Mouse (Mus musculus): ENCODE results near the gene Khdc4. TPM values are rescaled to one million over a fixed set of nuclear protein-coding genes. Genes with fewer than 3 reads are reported as not detected.
"Not testable (repeated sequence)": the region's sequence is repeated elsewhere in the genome, so short reads cannot be mapped to it uniquely, and the experiment has no call there.

Gene Khdc4
- total RNA-seq, 2 experiments from 2014 or later = 18.0 to 20.8 TPM

DNA sequence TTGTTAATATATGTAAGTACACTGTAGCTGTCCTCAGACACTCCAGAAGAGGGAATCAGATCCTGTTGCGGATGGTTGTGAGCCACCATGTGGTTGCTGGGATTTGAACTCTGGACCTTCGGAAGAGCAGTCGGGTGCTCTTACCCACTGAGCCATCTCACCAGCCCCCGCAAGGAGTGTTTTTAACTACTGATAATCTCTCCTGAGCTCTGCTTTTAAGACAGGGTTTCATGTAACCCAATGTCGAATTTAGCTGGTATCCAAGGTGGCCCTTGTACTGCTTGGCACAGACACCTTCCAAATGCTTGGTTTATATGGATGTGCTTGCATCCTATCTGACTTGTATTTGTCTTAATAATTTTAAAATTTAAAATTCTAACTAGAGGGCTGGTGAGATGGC is 30.1 kb downstream of the Khdc4 start:
- not testable (repeated sequence) for DNase-seq
- intact Hi-C loops (cut with DNase I; ENCODE audit: low total_unique reads) = loop anchor here (2.0 kb wide), 1 partner anchor 25 kb away; no protein-coding TSS in a partner anchor

DNA sequence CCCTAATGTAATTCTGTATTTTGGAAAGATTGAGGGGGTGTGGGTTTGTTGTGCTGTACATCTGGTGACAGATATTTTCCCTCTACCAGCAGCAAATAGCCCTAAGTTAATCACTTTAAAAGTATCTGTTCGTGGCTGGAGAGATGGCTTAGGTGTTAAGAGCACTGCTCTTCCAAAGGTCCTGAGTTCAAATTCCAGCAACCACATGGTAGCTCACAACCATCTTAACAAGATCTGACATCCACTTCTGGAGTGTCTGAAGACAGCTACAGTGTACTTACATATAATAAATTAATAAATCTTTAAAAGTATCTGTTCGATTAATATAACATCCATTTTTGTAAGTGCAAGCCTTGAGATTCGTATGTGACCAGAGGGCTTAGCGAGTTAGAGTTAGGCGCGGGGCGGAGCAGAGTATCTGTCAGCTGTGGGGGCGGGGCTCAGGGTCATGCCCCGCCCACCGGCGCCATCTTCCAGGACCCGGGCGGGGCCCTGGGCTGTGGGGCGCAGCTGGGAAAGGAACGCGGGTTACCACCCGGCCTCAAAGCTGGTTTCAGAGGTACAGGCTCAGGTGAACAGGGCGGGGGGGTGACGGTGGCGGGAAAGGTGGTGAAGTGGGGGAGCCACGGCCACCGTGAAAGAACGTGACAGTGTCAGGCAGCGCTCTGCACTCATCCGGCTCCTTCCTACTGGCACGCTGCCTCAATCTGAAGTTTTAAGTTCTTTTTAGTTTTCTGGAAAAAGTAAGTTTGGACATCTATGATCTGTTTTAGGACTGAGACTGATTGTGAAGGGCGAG is 31.0 kb downstream of the Khdc4 start, which contains the start of gene Rit1:
TSS of gene Rit1 (plus strand) at position 440 of the 799 bp plus-strand sequence.
- intact Hi-C loops (cut with DNase I; ENCODE audit: low total_unique reads) = no loop called here

DNA sequence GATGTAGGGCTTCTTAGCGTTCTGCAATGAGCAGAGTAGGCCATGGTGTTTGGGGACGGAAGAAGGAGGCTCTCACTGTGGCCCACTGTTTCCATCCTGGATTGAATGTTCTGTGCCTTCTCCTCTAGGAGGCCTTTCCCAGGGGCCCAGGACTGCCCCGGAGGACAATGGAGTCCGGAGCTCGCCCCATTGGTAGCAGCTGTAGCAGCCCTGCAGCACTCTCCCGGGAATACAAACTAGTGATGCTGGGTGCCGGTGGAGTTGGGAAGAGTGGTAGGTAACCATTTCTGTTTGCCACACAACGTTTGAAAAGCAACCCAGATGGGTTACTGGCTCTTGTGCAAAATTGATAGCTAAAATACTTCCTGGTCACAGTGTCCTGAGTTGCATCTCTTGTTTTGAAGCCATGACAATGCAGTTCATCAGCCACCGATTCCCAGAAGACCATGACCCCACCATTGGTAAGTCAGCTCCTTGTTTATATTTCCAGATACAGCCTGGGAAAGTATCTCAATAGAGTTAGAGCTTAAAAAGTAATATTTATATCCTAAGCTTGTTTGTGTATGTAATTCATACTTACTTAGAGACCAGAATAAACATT is 31.7 kb downstream of the Khdc4 start:
- peak; percentile 14 for DNase-seq
- intact Hi-C loops (cut with DNase I; ENCODE audit: low total_unique reads) = no loop called here

More for the DNA sequence above, 31.0 kb downstream of the Khdc4 start, which contains the start of gene Rit1:
- peak; percentile 88 for DNase-seq

DNA sequence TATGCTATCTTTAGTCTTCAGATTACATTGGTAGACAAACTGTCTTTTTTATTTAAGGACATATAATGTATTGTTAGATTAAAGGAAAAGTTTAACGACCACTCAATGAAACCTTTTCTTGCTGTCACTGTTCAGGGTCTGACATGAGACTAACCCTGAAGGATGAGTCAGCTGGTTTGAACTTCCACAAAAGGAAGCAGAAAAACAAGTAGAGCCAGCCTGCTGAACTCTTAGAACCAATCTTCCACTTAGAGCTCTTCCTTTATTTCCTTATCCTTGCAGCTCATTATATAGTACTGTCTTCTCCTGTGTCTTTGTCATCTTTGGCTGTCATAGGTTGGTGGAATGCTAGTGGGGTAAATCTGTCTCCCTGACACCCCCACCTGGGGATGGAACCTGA is 32.2 kb downstream of the Khdc4 start:
- intact Hi-C loops (cut with DNase I; ENCODE audit: low total_unique reads) = no loop called here
- no peak for DNase-seq

DNA sequence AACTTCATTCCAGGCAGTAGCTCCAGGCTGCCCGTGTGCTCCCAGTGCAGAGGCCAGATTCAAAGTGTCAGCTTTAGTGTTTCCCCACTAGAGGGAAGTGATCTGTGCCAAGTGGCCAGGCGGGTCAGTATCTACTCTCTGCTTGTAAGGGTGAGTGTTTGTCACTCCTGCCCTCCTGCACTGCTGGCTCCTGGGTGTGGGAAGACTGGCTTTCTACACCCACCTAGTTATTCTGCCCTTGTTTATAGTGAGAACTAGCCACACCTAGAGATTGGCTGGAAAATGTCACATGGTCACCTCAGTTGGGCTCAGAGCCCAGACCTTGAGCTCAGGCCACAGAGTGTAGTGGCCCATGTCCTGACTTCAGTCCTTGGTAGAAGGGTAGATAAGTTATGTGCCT is 33.5 kb downstream of the Khdc4 start:
- DNase-seq = no peak
- intact Hi-C loops (cut with DNase I; ENCODE audit: low total_unique reads) = no loop called here

DNA sequence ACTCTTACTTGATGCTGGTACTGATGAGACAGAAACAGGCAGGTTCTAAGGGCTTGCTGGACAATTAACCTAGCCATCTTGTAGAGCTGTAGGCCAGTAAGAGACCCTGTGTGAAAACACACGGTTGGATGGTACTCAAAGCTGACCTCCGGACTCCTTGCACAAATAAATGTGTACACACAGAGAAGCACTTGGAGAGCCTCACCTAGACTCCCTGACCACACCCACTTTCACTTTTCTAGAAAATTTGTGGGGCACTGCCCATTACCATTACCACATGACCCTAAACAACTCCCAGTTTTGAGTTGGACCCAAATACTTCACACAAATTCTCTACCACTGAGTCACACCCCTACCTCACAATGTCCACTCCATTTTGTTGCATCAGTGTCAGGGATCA is 51.0 kb downstream of the Khdc4 start:
- intact Hi-C loops (cut with DNase I; ENCODE audit: low total_unique reads) = loop anchor here (5.0 kb wide), 1 partner anchor 59 kb away; no protein-coding TSS in a partner anchor
- no peak for DNase-seq

DNA sequence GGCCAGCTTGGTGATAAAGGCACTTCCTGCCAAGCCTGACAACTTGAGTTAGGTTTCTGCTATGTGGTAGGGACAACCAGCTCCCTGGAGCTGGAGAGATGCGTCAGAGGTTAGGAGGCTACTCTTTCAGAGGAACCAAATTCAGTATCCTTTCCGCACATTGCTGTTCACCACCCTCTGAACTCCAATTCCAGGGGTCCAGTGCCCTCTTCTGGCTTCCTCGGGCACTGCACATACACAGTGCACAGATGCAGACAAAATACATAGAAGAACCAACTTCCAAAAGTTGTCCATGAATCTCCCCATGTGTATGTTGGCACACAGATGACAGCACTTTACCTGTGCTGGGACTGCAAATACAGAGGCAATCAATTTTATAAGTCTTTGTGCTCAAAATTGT is 53.0 kb downstream of the Khdc4 start:
- peak; percentile 54 for DNase-seq
- intact Hi-C loops (cut with DNase I; ENCODE audit: low total_unique reads) = loop anchor here (5.0 kb wide), 1 partner anchor 61 kb away; no protein-coding TSS in a partner anchor

DNA sequence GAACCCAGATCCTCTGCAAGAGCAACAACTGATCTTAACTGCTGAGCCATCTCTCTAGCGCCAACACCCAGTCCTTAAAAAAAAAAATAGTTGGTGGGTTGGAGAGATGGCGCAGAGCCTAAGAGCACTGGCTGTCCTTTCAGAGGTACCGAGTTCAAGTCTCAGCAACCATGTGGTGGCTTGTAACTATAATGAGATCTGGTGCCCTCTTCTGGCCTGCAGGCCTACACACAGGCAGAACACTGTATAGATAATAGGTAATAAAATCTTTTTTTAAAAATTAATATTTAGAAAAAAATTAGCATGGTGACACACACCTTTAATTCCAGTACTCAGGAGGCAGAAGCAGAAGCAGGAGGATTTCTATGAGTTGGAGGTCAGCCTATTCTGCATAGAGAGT is 54.5 kb downstream of the Khdc4 start:
- no peak for DNase-seq
- intact Hi-C loops (cut with DNase I; ENCODE audit: low total_unique reads) = no loop called here

DNA sequence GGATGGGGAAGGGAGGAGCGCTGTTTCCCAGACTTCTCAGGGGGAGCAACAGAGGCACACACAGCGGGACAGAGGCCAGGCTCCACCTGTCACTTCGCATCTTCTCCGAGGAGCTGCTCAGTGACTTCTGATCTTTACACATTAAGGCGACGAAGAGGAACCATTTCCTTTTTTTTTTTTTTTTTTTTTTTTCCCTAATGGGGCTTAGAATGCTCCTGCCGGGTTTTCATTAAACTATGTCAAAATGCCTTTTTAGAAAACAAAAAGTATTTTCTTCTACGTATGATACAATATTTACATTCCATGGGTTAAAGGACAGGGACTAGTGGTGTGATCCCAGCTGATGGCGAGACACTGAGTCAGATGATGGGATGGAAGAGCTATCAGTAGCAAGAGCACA is 59.9 kb downstream of the Khdc4 start:
- intact Hi-C loops (cut with DNase I; ENCODE audit: low total_unique reads) = no loop called here
- no peak for DNase-seq

DNA sequence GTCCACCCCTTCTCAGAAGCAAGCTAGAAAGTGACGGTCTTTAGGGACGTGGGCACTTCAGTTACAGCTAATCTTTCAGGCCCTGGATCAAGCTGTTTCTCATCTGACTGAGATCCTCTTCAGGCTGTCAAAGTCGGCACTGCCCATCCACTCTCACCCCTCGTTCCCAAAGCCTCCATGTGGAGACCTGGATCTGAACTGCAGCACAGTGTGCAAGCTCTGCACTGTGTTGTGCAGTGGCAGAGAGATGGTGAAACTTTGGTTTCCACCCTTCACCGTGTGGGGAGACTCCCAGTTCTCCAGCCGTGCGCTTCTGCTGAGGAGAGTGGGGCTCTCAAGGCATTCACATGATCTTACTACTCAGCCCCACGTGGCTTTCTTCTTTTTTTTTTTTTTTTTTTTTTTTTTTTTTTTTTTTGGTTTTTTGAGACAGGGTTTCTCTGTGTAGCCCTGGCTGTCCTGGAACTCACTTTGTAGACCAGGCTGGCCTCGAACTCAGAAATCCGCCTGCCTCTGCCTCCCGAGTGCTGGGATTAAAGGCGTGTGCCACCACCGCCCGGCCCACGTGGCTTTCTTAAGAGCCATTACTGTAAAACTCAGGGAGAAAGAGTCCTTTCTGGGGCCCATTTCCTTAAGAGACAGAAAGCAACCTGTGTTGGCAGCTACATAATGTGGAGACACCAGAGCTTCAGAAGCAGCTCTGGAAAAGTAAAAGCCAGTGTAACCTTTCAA is 60.7 kb downstream of the Khdc4 start:
- intact Hi-C loops (cut with DNase I; ENCODE audit: low total_unique reads) = no loop called here
- DNase-seq = no peak

DNA sequence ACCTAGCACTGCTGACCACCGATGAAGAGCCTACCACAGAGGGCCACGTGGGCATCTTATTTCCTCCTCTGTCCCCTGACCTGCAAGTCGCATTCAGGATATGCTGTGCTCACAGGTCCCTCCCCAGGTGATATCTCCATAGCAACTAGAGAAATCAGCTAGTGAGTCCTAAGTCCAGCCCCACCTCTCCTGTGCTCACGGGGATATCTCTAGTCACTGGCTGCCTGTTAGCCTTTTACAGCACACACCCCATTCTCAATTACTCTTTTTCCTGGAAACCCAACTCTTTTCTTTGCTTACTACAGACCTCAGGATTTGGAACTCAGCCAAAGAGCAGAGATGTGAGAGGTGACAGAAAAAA is 61.2 kb downstream of the Khdc4 start:
- no peak for DNase-seq
- intact Hi-C loops (cut with DNase I; ENCODE audit: low total_unique reads) = no loop called here

DNA sequence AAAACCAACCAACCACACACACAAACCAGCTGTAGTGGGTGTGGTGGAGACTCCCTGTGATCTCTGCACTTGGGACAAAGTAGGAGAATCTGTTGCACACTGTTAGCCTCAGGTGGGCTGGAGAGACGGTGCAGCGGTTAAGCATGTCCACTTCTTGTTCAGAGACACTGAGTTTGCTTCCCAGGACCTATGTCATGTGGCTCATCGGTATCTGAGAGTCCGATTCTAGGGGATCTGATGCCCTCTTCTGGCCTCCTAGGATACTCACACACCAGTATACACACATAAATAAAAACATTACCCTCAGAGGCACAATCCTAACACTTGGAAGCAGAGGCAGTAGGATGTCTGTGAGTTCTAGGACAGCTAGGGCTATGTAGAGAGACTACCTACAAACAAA is 68.7 kb downstream of the Khdc4 start:
- DNase-seq = no peak
- intact Hi-C loops (cut with DNase I; ENCODE audit: low total_unique reads) = no loop called here

DNA sequence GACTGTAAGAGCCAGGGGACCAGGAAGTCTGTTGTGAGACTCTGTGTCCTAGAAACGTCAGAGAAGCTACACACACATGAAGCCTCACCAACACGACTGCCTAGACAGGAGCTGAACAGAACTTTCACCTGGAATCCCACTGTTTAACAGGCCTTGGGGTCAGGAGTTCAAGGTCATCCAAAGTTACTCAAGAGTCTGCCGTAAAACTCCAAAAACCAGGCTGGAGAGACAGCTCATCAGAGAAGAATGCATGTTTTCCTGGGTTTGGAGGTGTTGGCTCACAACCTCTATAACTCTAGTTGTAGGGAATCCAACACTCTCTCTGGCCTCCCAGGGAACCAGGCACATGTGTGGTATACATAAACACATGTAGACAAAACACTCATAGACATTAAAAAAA is 69.9 kb downstream of the Khdc4 start:
- no peak for DNase-seq
- intact Hi-C loops (cut with DNase I; ENCODE audit: low total_unique reads) = no loop called here

DNA sequence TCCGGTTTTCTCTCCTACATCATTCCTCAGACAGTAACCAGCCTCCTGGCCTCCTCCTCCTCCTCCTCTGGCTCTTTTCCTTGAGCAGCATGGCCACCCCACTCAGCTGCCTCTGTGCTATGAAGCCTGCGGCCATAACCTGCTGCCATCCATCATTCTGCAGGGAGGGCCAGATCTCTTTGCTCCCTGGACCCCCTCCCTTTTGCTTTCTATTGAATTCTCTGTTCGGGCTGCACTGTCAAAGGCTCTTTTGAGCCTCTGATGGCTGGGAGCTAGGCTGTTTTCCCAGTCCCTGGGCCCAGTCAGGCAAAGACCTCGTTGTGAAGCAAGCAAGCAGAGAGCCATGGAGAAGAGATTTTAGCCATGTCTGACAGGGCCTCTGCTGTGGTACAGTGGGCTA is 70.7 kb downstream of the Khdc4 start:
- DNase-seq = no peak
- intact Hi-C loops (cut with DNase I; ENCODE audit: low total_unique reads) = no loop called here

DNA sequence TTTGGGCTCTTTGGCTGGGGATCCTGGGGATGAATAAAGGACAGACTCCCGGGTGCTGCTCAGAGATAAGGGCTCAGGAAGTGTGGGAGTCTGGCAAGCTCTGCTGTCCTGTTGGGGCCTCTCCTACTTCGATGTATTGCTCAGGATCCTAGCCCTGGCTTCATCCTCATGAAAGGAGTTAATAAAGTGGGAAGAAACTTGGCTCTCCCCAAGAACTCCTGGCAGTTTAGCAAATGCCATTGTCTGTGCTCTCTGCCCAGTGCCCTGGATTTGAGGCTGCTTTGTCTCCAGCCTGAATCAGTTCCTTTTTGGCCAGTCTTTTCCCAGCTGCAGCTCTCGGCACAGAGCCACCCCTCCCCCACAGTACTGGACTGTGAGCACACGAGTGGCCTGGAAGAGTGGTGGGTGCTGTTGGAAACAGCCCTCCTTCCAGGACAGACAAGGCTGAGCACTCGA is 72.5 kb downstream of the Khdc4 start:
- intact Hi-C loops (cut with DNase I; ENCODE audit: low total_unique reads) = no loop called here
- peak; percentile 87 for DNase-seq

DNA sequence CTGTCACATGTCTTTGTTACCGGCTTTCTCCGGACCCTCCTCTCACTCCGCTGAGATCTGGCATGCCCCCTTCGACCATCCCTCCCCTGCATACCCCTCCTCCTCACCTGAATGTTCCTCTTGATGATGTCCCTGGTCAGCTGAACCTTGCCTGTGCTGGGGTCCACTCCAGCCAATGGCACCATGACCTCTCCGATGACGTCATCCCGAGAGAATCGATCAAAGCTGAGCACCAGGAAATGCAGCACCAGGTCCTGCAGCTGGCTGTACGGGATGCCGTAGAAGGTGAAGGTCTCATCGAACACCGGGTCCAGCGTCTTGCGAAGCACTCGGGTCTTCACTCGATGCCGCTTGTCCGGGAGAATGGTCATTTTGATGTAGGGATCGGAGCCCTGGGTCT is 76.0 kb downstream of the Khdc4 start:
- intact Hi-C loops (cut with DNase I; ENCODE audit: low total_unique reads) = no loop called here
- no peak for DNase-seq

DNA sequence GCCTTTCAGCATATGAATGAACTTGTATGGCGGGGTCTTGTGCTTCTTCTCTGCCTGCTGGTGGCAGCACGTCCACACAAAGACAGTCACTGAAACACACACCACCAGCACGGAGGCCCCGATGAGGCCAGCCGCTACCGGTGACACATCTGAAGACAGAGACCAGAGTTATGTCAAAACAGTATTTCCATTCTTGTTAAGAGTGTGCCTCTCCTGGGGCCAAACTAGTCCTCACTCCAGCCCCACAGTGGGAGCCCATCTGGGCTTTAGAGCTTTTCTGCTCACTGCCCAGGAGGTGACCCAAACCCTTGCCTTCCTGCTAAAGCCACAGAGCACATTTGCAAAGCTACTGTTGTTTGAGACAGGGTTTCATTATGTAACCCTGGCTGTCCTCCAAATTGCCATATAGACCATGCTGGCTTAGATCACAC is 76.8 kb downstream of the Khdc4 start:
- no peak for DNase-seq
- intact Hi-C loops (cut with DNase I; ENCODE audit: low total_unique reads) = no loop called here

Measured in gastrocnemius, postnatal 14 days (tissue).